Mouse (Mus musculus) telencephalon, adult 2 months (tissue): ENCODE results near the gene Cd300lf.

Source experiments
- DNase-seq: peaks from one replicate; pipeline ENCODE4 v3.0.0-alpha.2; 2011; ENCODE audit warnings: low read depth, low spot score

The Cd300lf gene

GRCm38 (mm10) chr11:115133800-115134199 lies at the start of gene Cd300lf:
TSS of gene Cd300lf (minus strand) at chr11:115133992.
- peak; percentile 27 for DNase-seq

GRCm38 (mm10) chr11:115181913-115182638 lies 48.3 kb upstream of the Cd300lf start:
- DNase-seq: no peak

GRCm38 (mm10) chr11:115179881-115180280 lies 46.1 kb upstream of the Cd300lf start:
- no peak for DNase-seq

- DNase-seq: no peak
Observed at GRCm38 (mm10) chr11:115179191-115179590, 45.4 kb upstream of the Cd300lf start.

GRCm38 (mm10) chr11:115178766-115179165 lies 45.0 kb upstream of the Cd300lf start:
- no peak for DNase-seq

GRCm38 (mm10) chr11:115177559-115178195 lies 43.9 kb upstream of the Cd300lf start:
- no peak for DNase-seq

GRCm38 (mm10) chr11:115176399-115177190 lies 42.8 kb upstream of the Cd300lf start:
- DNase-seq: no peak

GRCm38 (mm10) chr11:115173549-115174339 lies 40.0 kb upstream of the Cd300lf start:
- no peak for DNase-seq

- no peak for DNase-seq
Observed at GRCm38 (mm10) chr11:115172825-115173287, 39.1 kb upstream of the Cd300lf start.

GRCm38 (mm10) chr11:115171125-115171524 lies 37.3 kb upstream of the Cd300lf start:
- DNase-seq: no peak

GRCm38 (mm10) chr11:115169430-115169829 lies 35.6 kb upstream of the Cd300lf start:
- no peak for DNase-seq

GRCm38 (mm10) chr11:115167631-115168249 lies 33.9 kb upstream of the Cd300lf start:
- DNase-seq: no peak

GRCm38 (mm10) chr11:115166776-115167175 lies 33.0 kb upstream of the Cd300lf start:
- no peak for DNase-seq

GRCm38 (mm10) chr11:115164976-115165374 lies 31.2 kb upstream of the Cd300lf start:
- no peak for DNase-seq

- DNase-seq: no peak
Observed at GRCm38 (mm10) chr11:115164341-115164975, 30.7 kb upstream of the Cd300lf start.

GRCm38 (mm10) chr11:115163568-115164150 lies 29.9 kb upstream of the Cd300lf start:
- no peak for DNase-seq

GRCm38 (mm10) chr11:115162832-115163480 lies 29.2 kb upstream of the Cd300lf start, which contains the start of gene Slc9a3r1:
TSS of gene Slc9a3r1 (plus strand) at chr11:115163341.
- peak; percentile 76 for DNase-seq

GRCm38 (mm10) chr11:115162205-115162601 lies 28.4 kb upstream of the Cd300lf start:
- no peak for DNase-seq

- DNase-seq: no peak
Observed at GRCm38 (mm10) chr11:115161578-115162204, 27.9 kb upstream of the Cd300lf start.
